Mouse (Mus musculus) C2C12 (cell line): ENCODE measurements around the gene Gpr146. TPM values are rescaled to one million over a fixed set of nuclear protein-coding genes. Genes with fewer than 3 reads are reported as not detected.

Experiments used
- H3K27me3 ChIP-seq: one replicate; pipeline ENCODE4 v1.6.1; 2011; ENCODE audit not compliant: control insufficient read depth, insufficient read depth, insufficient read length
- H3K36me3 ChIP-seq: one replicate; pipeline ENCODE4 v1.6.1; 2011; ENCODE audit not compliant: control insufficient read depth, insufficient read depth
- H3K4me3 ChIP-seq: one replicate; pipeline ENCODE4 v1.5.1; 2011; ENCODE audit warnings: mild to moderate bottlenecking, control low read depth; ENCODE audit not compliant: poor library complexity, insufficient read depth, severe bottlenecking
- H3K79me2 ChIP-seq: one replicate; pipeline ENCODE4 v1.6.1; 2011; ENCODE audit not compliant: control insufficient read depth, insufficient read depth
- H3K79me3 ChIP-seq: one replicate; pipeline ENCODE4 v1.6.1; 2011; ENCODE audit warnings: low read depth, control low read depth
- H3ac ChIP-seq: one replicate; pipeline ENCODE3; 2011; ENCODE audit warnings: low read depth; ENCODE audit not compliant: control insufficient read depth, insufficient read length
- CEBPB ChIP-seq: IDR thresholded peaks from one replicate; pipeline ENCODE4 v1.6.1; 2011; ENCODE audit warnings: low read depth, mild to moderate bottlenecking, control low read depth, moderate library complexity
- CTCF ChIP-seq: IDR thresholded peaks from one replicate; pipeline ENCODE4 v1.5.1; 2011; ENCODE audit not compliant: control insufficient read depth, insufficient read depth, insufficient read length
- FOSL1 ChIP-seq: IDR thresholded peaks from one replicate; pipeline ENCODE4 v1.8.0; 2011; ENCODE audit warnings: mild to moderate bottlenecking, low read length; ENCODE audit not compliant: poor library complexity, insufficient read depth, severe bottlenecking
- MAX ChIP-seq: IDR thresholded peaks from one replicate; pipeline ENCODE4 v1.6.1; 2011; ENCODE audit warnings: mild to moderate bottlenecking, control low read depth
- MYOD1 ChIP-seq: IDR thresholded peaks from one replicate; pipeline ENCODE4 v1.6.1; 2011; ENCODE audit warnings: low read depth; ENCODE audit not compliant: control insufficient read depth, insufficient read length
- MYOG ChIP-seq: IDR thresholded peaks from one replicate; pipeline ENCODE4 v1.6.1; 2011; ENCODE audit not compliant: control insufficient read depth, insufficient read length; ENCODE audit errors: extremely low read depth
- USF1 ChIP-seq: IDR thresholded peaks from one replicate; pipeline ENCODE4 v1.6.1; 2011; ENCODE audit warnings: low read depth, mild to moderate bottlenecking, control low read depth, moderate library complexity
- polyA plus RNA-seq: library from polyadenylated mRNA; unstranded; fragments of >200 nt; fragmentation: generic; extraction: Trizol; gene quantifications from one replicate; pipeline ENCODE4 v1.2.1, GENCODE M21; 2012; ENCODE audit warnings: missing spikeins

The Gpr146 gene
- polyA plus RNA-seq, 1 experiment: 1.7 TPM

- peaks cover 1% of the 10 kb centered on the region for H3K79me2 ChIP-seq
- H3K79me3 ChIP-seq: no peaks in the 10 kb centered on the region
- no peaks in the 10 kb centered on the region for H3K36me3 ChIP-seq
- no peaks in the 10 kb centered on the region for H3K27me3 ChIP-seq
- H3ac ChIP-seq: no peak overlapping the region
- no peak for TF ChIP-seq CTCF
- TF ChIP-seq MAX: no peak
- no peak for TF ChIP-seq CEBPB
- TF ChIP-seq MYOD1: no peak
- no peak for TF ChIP-seq USF1
- no peak for TF ChIP-seq MYOG
- no peak for TF ChIP-seq FOSL1
- no peak overlapping the region for H3K4me3 ChIP-seq
These were observed 54.8 kb downstream of the Gpr146 start for GRCm38 (mm10) chr5:139432333-139432732.

GRCm38 (mm10) chr5:139432747-139433508, 55.4 kb downstream of the Gpr146 start:
- TF ChIP-seq CEBPB (no peak), FOSL1 (no peak), CTCF (no peak)
- Histone ChIP-seq H3K79me3 (no peaks in the 10 kb centered on the region), H3K36me3 (no peaks in the 10 kb centered on the region), H3K79me2 (no peaks in the 10 kb centered on the region), H3K27me3 (no peaks in the 10 kb centered on the region), H3K4me3 (no peak overlapping the region), H3ac (no peak overlapping the region)

- TF ChIP-seq CTCF (no peak), MYOD1 (no peak), MYOG (no peak), CEBPB (no peak), FOSL1 (no peak), USF1 (no peak), MAX (no peak)
- Histone ChIP-seq H3ac (no peak overlapping the region), H3K4me3 (no peak overlapping the region), H3K36me3 (no peaks in the 10 kb centered on the region), H3K27me3 (no peaks in the 10 kb centered on the region), H3K79me3 (no peaks in the 10 kb centered on the region), H3K79me2 (no peaks in the 10 kb centered on the region)
These were observed 56.5 kb downstream of the Gpr146 start for GRCm38 (mm10) chr5:139433842-139434568.

GRCm38 (mm10) chr5:139434940-139435339, 57.4 kb downstream of the Gpr146 start:
- Histone ChIP-seq H3K79me2 (no peaks in the 10 kb centered on the region), H3K36me3 (no peaks in the 10 kb centered on the region), H3K27me3 (no peaks in the 10 kb centered on the region), H3K79me3 (no peaks in the 10 kb centered on the region), H3K4me3 (no peak overlapping the region), H3ac (no peak overlapping the region)
- TF ChIP-seq MYOG: no peak

GRCm38 (mm10) chr5:139437769-139438168, 60.3 kb downstream of the Gpr146 start:
- Histone ChIP-seq H3K4me3 (no peak overlapping the region), H3K27me3 (no peaks in the 10 kb centered on the region), H3K79me3 (no peaks in the 10 kb centered on the region), H3K36me3 (no peaks in the 10 kb centered on the region), H3ac (no peak overlapping the region), H3K79me2 (no peaks in the 10 kb centered on the region)
- TF ChIP-seq MYOG (no peak), MYOD1 (no peak), FOSL1 (no peak)

GRCm38 (mm10) chr5:139438440-139438839, 60.9 kb downstream of the Gpr146 start:
- Histone ChIP-seq H3K36me3 (no peaks in the 10 kb centered on the region), H3K79me3 (peaks cover 1% of the 10 kb centered on the region), H3ac (no peak overlapping the region), H3K79me2 (no peaks in the 10 kb centered on the region), H3K4me3 (no peak overlapping the region), H3K27me3 (no peaks in the 10 kb centered on the region)
- no peak for TF ChIP-seq MYOD1
